Mouse (Mus musculus): Measurements from ENCODE around the gene E130311K13Rik.

The E130311K13Rik gene

GRCm38 (mm10) chr3:63928878-63929859, at the start of gene E130311K13Rik:
E130311K13Rik (minus strand) TSS chr3:63929472.
- peak; percentile 44 for DNase-seq (ENCODE audit: low read depth, low spot score)

GRCm38 (mm10) chr3:63977895-63978294, 48.6 kb upstream of the E130311K13Rik start:
- no peak for DNase-seq (ENCODE audit: low read depth, low spot score)

DNA sequence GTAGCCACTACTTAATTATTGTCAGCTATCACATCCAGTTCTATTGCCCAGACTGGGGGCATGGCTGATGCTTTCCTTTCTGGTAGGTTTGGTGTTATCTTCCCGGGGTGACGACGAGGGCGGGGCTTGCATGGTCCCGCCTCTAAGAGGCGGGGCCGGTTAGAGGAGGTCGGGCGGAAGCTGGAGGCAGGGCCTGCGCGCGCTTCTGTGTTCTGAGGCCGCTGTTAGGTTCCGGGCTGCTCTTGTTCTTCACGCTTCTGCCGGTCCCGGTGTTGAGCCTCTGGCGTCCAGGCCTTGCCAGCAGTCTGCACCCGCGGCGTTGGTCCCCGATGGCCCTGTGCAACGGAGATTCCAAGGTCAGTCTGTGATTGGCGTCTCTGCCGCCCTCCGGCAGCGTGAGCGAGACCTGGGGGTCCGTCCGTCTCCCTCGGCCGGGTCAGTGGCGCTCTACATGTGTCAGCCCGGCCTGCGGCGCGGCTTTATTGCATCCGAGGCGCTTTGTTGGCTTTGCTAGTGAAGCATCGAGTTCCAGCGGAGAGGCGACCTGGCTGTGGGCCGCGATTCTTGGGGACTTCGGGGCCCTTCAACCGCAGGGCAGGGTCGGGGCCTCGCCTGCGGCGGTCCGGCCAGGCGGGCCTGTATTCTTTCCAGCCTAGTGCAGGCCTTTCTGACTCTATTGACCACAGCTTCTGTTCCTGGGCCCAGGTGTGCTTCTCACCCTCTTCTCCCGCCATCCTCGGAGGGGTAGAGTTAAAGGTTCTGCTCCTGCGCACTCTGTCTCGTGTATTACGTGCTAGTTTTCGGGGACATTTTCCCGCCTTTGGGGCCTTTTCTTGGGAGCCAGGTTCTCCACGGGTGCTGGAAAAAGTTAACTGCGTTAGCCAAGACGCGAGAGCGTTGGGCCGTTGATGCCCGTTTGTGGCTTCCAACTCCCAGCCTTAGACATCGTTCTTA, 47.0 kb upstream of the E130311K13Rik start, which contains the start of gene Gmps:
TSS of gene Gmps (plus strand) at position 152 of the 954 bp plus-strand sequence.
- peak; percentile 85 for DNase-seq (ENCODE audit: low read depth, low spot score)

DNA sequence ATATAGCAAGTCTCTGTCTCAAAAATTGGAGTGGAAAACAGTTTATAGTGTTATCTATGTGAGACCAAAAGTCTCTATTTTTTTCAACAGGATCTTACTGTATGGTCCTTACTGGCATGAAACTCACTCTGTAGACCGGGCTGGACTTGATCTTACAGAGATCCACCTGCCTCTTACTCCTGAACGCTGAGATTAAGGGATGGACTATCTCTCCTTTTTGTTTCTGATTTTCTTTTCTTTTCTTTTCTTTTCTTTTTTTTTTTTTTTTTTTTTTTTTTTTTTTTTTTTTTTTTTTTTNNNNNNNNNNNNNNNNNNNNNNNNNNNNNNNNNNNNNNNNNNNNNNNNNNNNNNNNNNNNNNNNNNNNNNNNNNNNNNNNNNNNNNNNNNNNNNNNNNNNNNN, 36.7 kb upstream of the E130311K13Rik start:
- DNase-seq (ENCODE audit: low read depth, low spot score): no peak

GRCm38 (mm10) chr3:63964922-63965249, 35.6 kb upstream of the E130311K13Rik start:
- no peak for DNase-seq (ENCODE audit: low read depth, low spot score)

GRCm38 (mm10) chr3:63964100-63964921, 35.0 kb upstream of the E130311K13Rik start, which contains the start of gene Slc33a1:
Slc33a1 (minus strand) TSS chr3:63964768.
- peak; percentile 100 for DNase-seq (ENCODE audit: low read depth, low spot score)

DNA sequence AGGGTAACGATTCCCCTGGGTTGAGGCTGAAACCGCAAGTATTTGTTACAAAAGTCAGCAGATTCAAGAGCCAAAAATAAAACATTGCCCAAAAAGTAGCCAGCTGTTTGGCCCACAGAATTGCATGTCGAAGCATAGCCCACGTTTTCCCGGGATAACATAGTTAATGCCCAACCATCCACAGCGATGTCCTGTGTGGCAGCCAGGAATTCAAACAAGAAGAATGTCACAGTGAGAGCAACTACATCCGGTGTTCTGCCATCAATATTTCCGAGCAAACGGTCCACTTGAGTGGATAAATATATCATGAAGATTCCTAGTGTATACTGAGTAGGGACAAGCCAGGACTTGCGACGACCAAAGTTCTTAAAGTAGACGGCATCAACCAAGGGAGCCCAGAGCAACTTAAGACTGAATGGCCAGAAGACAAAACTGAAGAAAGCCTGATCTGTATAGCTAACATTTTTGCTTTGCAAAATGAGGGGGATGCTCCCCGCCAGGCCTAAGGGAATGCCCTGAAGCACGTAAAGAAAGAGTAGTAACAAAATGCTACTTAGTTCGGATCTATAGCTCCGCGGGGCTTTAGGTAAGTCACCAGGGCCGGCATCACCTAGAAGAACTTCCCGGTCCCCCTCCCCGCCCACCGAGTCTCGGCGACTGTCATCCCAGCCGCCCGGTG, 34.3 kb upstream of the E130311K13Rik start:
- no peak for DNase-seq (ENCODE audit: low read depth, low spot score)

- no peak for DNase-seq (ENCODE audit: low read depth, low spot score)
These were observed 20.6 kb upstream of the E130311K13Rik start for GRCm38 (mm10) chr3:63949837-63950236.

DNA sequence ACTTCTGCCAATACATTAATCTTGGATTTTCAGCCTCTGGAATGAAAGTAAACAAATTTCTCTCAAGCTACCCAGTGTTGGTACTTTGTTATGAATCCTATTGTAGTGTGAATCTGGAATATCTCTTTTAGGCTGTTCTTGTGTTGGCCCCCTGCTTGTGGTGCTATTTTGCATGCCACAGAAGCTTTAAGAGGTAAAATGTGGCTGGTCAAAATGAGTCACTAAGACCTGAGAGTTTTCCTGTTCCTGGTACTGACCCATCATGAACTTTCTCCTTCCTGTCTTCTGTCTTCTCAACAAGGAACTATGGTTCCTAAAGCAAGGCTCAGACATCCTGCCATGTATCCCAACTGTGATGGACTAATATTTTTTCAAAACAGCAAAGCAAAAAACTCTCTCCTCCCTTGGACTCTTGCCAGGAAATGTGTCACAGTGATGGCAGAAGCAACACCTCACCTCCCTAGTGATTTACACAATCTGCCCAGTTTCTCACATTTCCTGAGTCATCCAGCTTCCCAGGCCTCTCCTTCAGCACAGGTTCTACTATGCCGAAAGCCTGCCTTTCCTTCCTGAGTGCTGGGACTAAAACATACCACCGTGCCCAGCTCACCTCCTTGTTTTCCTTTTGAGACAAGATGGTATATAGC, 12.1 kb upstream of the E130311K13Rik start:
- peak; percentile 50 for DNase-seq (ENCODE audit: low read depth, low spot score)

DNA sequence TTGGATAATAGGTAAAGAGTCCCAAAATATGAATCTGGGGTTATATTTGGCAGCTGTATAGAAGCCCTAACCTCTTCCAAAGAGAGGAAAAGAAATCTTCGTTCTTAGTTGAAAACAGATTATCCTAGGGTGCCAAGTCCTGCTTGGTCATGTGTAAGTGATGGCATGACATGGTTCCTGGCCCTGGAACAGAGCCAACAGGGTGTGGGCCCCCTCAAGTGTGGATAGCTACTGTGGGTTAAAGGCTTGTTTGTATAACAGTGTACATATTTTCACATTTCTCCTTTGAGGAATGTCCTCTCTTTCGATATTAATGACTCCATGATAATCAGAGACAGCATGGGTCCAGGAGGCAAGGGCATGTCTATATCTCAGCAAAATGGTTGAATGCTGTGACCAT, 9.7 kb upstream of the E130311K13Rik start:
- DNase-seq (ENCODE audit: low read depth, low spot score): no peak

DNA sequence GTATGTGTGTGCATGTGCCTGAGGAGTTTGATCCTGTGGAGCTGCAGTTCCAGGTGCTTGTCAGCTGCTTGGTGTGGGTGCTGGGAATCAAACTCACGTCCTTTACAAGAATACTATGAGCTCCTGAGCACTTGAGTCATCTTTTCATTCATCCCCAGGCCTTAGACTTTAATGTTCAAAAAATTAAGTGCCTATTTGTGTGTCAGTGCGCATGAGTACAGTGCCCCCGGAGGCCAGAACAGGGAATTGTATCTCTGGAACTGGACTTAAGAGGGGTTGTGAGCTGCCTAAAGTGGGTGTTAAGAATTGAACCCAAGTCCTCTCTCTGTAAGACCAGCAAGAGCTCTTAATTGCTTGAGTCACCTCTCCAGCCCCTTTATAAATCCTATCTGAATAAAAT, 9.6 kb downstream of the E130311K13Rik start:
- no peak for DNase-seq (ENCODE audit: low read depth, low spot score)

- no peak for DNase-seq (ENCODE audit: low read depth, low spot score)
These were observed 19.0 kb downstream of the E130311K13Rik start for GRCm38 (mm10) chr3:63910301-63910700.

DNA sequence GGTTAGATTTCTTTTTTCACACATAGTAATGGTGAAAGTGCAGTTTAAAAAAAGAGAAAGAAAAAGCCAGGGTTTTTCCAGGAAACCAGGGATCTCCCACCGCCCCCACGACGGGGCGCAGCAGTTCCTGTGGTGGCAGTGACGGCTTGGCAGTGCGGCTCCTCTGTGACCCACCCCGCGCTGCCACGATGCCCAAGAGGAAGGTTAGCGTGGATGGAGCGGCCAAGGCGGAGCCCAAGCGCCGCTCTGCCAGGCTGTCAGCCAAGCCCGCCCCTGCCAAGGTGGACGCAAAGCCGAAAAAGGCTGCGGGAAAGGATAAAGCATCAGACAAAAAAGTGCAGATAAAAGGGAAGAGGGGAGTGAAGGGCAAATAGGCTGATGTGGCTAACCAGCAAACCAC, 24.0 kb downstream of the E130311K13Rik start:
- no peak for DNase-seq (ENCODE audit: low read depth, low spot score)

- no peak for DNase-seq (ENCODE audit: low read depth, low spot score)
These were observed 25.1 kb downstream of the E130311K13Rik start for GRCm38 (mm10) chr3:63904157-63904556.

GRCm38 (mm10) chr3:63900021-63900571, 29.2 kb downstream of the E130311K13Rik start:
- no peak for DNase-seq (ENCODE audit: low read depth, low spot score)

- DNase-seq (ENCODE audit: low read depth, low spot score): no peak
These were observed 30.0 kb downstream of the E130311K13Rik start, which contains the start of gene Plch1 for GRCm38 (mm10) chr3:63899309-63899695. Plch1 (minus strand) TSS chr3:63899472.

DNA sequence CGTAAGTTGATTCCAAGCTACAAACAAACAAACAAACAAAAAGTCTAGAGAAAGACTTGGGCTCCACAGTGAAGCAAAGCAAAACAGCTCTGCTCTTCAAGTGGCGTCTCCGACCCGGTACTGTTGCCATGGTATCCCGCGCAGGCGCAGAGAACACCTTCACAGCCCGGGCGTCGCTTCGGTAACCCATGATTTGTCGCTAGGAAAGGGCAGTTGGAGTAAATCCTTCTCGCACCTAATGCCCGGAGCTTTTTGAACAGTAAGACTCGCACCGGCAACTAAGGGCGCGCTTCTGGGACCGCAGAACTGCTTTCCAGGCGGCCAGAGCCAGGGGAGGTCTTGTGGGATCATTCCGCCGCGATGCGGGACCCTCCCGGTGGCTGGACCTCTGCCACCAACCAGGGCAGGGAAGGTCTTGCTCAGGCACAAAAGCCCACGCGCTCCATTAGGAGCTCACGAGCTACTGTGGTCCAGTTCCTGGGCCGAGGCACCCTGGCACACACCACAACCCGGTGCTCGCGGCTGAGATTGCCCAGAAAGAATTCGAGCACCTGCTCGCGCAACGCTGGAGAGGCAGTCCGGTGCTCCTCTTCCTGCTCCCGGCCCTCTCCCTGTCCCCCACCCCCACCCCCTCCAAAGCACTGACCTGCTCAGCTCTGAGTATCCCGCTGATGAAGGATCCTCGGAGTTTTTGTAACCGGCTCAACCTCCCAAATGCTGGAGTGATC, 30.5 kb downstream of the E130311K13Rik start:
- DNase-seq (ENCODE audit: low read depth, low spot score): peak; percentile 59

GRCm38 (mm10) chr3:63897177-63897576, 32.1 kb downstream of the E130311K13Rik start:
- no peak for DNase-seq (ENCODE audit: low read depth, low spot score)

DNA sequence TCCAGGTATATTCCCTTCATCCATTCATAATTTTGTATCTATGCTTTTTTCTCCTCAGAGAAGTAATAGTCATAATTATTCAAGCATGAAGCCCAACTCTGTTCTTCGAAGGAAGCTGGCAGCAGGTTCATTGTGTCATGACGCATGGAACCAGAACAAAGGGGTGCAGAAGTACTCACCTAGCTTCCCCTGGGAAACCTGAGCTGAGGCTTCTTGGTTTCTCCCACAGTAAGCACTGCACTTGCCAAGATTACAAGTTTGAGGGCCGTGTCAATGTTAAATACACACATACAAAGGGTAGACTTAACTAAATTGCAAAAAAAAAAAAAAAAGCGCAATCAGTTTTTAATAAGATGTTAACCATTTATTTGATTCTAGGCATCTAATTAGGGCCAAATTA, 33.0 kb downstream of the E130311K13Rik start:
- DNase-seq (ENCODE audit: low read depth, low spot score): no peak

Data from telencephalon, adult 2 months (tissue).